Mouse (Mus musculus) heart, embryonic 13.5 days (tissue): ENCODE measurements around the gene Chchd5. TPM values are rescaled to one million over a fixed set of nuclear protein-coding genes. Genes with fewer than 3 reads are reported as not detected.

Experiments
- ATAC-seq: fragments of 200-750 bp; cut with Nextera tagmentation; 2 replicates; pipeline ENCODE4 v1.8.0; 2017; ENCODE audit warnings: moderate TSS enrichment; ENCODE audit not compliant: insufficient number of reproducible peaks, low FRiP score, low TSS enrichment; ENCODE audit errors: extremely low read depth
- H3K27ac ChIP-seq: fragments of 300-500 bp; sonication (generic); replicated peaks from 2 replicates; pipeline ENCODE4 v1.5.1; 2015; ENCODE audit warnings: moderate library complexity, mild to moderate bottlenecking, inconsistent platforms
- H3K27me3 ChIP-seq: fragments of 300-500 bp; sonication (generic); replicated peaks from 2 replicates; pipeline ENCODE4 v1.6.1; 2015; ENCODE audit warnings: mild to moderate bottlenecking, inconsistent platforms
- H3K36me3 ChIP-seq: fragments of 300-500 bp; sonication (generic); 2 replicates; pipeline ENCODE4 v1.6.1; 2015; ENCODE audit warnings: mild to moderate bottlenecking, inconsistent platforms
- H3K4me1 ChIP-seq: fragments of 300-500 bp; sonication (generic); 2 replicates; pipeline ENCODE4 v1.6.1; 2015; ENCODE audit warnings: inconsistent platforms
- H3K4me2 ChIP-seq: fragments of 300-500 bp; sonication (generic); 2 replicates; pipeline ENCODE4 v1.6.1; 2015; ENCODE audit warnings: inconsistent platforms, mild to moderate bottlenecking, moderate library complexity
- H3K4me3 ChIP-seq: fragments of 300-500 bp; sonication (generic); 2 replicates; pipeline ENCODE4 v1.5.1; 2015; ENCODE audit warnings: moderate library complexity, mild to moderate bottlenecking, inconsistent platforms
- H3K9ac ChIP-seq: fragments of 300-500 bp; sonication (generic); 2 replicates; pipeline ENCODE4 v1.6.1; 2015; ENCODE audit warnings: inconsistent platforms, mild to moderate bottlenecking, moderate library complexity
- H3K9me3 ChIP-seq: fragments of 300-500 bp; sonication (generic); 2 replicates; pipeline ENCODE4 v1.6.1; 2016; ENCODE audit warnings: inconsistent platforms
- WGBS: fragments of 180-500 bp; shearing (Covaris S2); methylation state at CpG from one replicate; pipeline ENCODE4 v1.1.7; 2015; ENCODE audit warnings: mixed read lengths; 5-methylcytosine and 5-hydroxymethylcytosine counted together
- polyA plus RNA-seq: library from polyadenylated mRNA; unstranded; fragments of >200 nt; fragmentation: Nextera tagmentation; extraction: Ambion mirVana; gene quantifications from 2 replicates; pipeline ENCODE4 v1.2.1, GENCODE M21; 2015

Gene Chchd5
- polyA plus RNA-seq: 16.6 and 18.3 TPM in 2 replicates

- peak within 1 kb of the TSS; percentile 90 for H3K9ac ChIP-seq
- H3K4me1 ChIP-seq: peaks cover 23% of the 10 kb centered on the region
- WGBS: under 1% methylated on average over 35 of the region's 35 CpGs
- no peaks in the 10 kb centered on the region for H3K27me3 ChIP-seq
- peaks cover 63% of the 10 kb centered on the region for H3K36me3 ChIP-seq
- H3K4me3 ChIP-seq: peak within 1 kb of the TSS; percentile 79
- peak; percentile 96 for ATAC-seq
- H3K27ac ChIP-seq: peak within 1 kb of the TSS; percentile 95
- peaks cover 8% of the 10 kb centered on the region; the same call in 1 of the 2 replicates for H3K9me3 ChIP-seq
- H3K4me2 ChIP-seq: peak within 1 kb of the TSS; percentile 89
Measured at GRCm38 (mm10) chr2:129129412-129129929, at the start of gene Chchd5. Chchd5 (plus strand) TSS chr2:129129700.

GRCm38 (mm10) chr2:129081097-129081496 is 48.4 kb upstream of the Chchd5 start:
- H3K27ac ChIP-seq: no peak overlapping the region
- ATAC-seq: no peak
- H3K4me3 ChIP-seq: no peak overlapping the region
- 61% methylated on average over 13 of the region's 13 CpGs for WGBS
- no peaks in the 10 kb centered on the region for H3K27me3 ChIP-seq
- H3K4me1 ChIP-seq: peaks cover 8% of the 10 kb centered on the region; the same call in 1 of the 2 replicates
- peaks cover 6% of the 10 kb centered on the region; the same call in 1 of the 2 replicates for H3K9me3 ChIP-seq
- H3K9ac ChIP-seq: no peak overlapping the region
- H3K36me3 ChIP-seq: peaks cover 62% of the 10 kb centered on the region
- no peak overlapping the region for H3K4me2 ChIP-seq

- Histone ChIP-seq H3K9ac (no peak overlapping the region), H3K4me1 (peaks cover 8% of the 10 kb centered on the region; the same call in 1 of the 2 replicates), H3K27me3 (no peaks in the 10 kb centered on the region), H3K9me3 (0 out of 2 replicates have a peak, but pooled peaks cover 6% of the 10 kb centered on the region), H3K36me3 (peaks cover 56% of the 10 kb centered on the region), H3K27ac (no peak overlapping the region), H3K4me3 (no peak overlapping the region), H3K4me2 (no peak overlapping the region)
- 88% methylated on average over 5 of the region's 5 CpGs for WGBS
- no peak for ATAC-seq
Measured at GRCm38 (mm10) chr2:129083514-129083913, 46.0 kb upstream of the Chchd5 start.

DNA sequence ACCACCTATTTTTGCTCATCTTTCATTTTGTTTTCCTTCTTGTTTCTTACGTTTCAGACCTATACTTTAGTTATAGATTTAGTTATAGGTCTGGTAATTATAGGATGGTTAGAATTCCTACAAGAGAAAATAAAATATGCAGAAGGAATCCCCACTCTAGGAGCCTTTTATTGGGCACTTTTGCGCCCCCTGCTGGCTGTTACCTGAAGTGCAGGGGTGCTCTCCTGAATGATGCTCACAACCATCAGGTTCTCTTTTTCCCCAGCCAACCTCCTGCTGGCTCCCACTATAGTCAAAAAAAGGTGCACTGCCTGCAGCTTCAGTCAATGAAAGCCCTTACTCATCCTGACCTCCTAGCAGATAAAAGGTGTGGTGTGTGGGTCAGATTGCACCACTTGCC is 44.5 kb upstream of the Chchd5 start:
- H3K4me3 ChIP-seq: no peak overlapping the region
- H3K27me3 ChIP-seq: no peaks in the 10 kb centered on the region

GRCm38 (mm10) chr2:129087520-129087919 is 42.0 kb upstream of the Chchd5 start:
- H3K36me3 ChIP-seq: peaks cover 55% of the 10 kb centered on the region
- H3K4me2 ChIP-seq: no peak overlapping the region
- 78% methylated on average over 1 of the region's 1 CpGs for WGBS
- H3K9ac ChIP-seq: no peak overlapping the region
- H3K4me3 ChIP-seq: no peak overlapping the region
- no peaks in the 10 kb centered on the region for H3K27me3 ChIP-seq
- no peak overlapping the region for H3K27ac ChIP-seq
- peaks cover 5% of the 10 kb centered on the region; the same call in 1 of the 2 replicates for H3K4me1 ChIP-seq
- no peak for ATAC-seq
- H3K9me3 ChIP-seq: 0 out of 2 replicates have a peak, but pooled peaks cover 6% of the 10 kb centered on the region

More for the DNA sequence above, 44.5 kb upstream of the Chchd5 start:
- H3K27ac ChIP-seq: no peak overlapping the region
- H3K9ac ChIP-seq: no peak overlapping the region
- ATAC-seq: no peak
- peaks cover under 1% of the 10 kb centered on the region; the same call in 1 of the 2 replicates for H3K4me1 ChIP-seq
- peaks cover 66% of the 10 kb centered on the region for H3K36me3 ChIP-seq
- 56% methylated on average over 2 of the region's 2 CpGs for WGBS
- 0 out of 2 replicates have a peak, but pooled peaks cover 6% of the 10 kb centered on the region for H3K9me3 ChIP-seq
- H3K4me2 ChIP-seq: no peak overlapping the region

DNA sequence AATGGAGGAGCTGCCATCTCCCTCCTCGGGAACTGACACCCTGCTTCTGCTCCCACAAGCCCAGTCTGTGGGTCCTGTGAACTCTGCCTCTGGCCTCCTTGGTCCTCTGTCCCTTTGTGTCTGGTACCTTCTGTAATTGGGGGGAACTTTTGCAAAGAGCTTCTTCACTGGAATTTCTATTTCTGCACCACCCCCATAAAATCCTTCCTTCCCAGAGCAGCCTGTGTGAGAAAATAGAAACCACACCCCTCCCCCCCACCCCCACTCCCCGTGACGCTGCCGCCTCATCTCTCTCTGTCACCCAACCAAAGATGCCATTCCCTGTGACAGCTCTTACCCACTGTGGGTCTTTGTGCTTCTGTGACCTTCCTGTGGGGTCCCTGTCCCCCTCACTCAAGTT is 39.1 kb upstream of the Chchd5 start:
- H3K9ac ChIP-seq: peak overlapping the region; percentile 47; the same call in 1 of the 2 replicates
- 0 out of 2 replicates have a peak, but pooled peaks cover 1% of the 10 kb centered on the region for H3K9me3 ChIP-seq
- peaks cover 5% of the 10 kb centered on the region; the same call in 1 of the 2 replicates for H3K4me1 ChIP-seq
- H3K4me2 ChIP-seq: no peak overlapping the region
- peaks cover 69% of the 10 kb centered on the region for H3K36me3 ChIP-seq
- WGBS: 44% methylated on average over 4 of the region's 4 CpGs
- H3K27me3 ChIP-seq: no peaks in the 10 kb centered on the region
- H3K4me3 ChIP-seq: no peak overlapping the region
- no peak overlapping the region for H3K27ac ChIP-seq
- ATAC-seq: no peak

GRCm38 (mm10) chr2:129092810-129093209 is 36.7 kb upstream of the Chchd5 start:
- 87% methylated on average over 12 of the region's 12 CpGs for WGBS
- H3K36me3 ChIP-seq: peaks cover 50% of the 10 kb centered on the region
- H3K27ac ChIP-seq: no peak overlapping the region
- ATAC-seq: no peak
- H3K9ac ChIP-seq: no peak overlapping the region
- H3K27me3 ChIP-seq: no peaks in the 10 kb centered on the region
- no peak overlapping the region for H3K4me2 ChIP-seq
- peaks cover 5% of the 10 kb centered on the region; the same call in 1 of the 2 replicates for H3K4me1 ChIP-seq
- H3K9me3 ChIP-seq: no peaks in the 10 kb centered on the region
- no peak overlapping the region for H3K4me3 ChIP-seq

DNA sequence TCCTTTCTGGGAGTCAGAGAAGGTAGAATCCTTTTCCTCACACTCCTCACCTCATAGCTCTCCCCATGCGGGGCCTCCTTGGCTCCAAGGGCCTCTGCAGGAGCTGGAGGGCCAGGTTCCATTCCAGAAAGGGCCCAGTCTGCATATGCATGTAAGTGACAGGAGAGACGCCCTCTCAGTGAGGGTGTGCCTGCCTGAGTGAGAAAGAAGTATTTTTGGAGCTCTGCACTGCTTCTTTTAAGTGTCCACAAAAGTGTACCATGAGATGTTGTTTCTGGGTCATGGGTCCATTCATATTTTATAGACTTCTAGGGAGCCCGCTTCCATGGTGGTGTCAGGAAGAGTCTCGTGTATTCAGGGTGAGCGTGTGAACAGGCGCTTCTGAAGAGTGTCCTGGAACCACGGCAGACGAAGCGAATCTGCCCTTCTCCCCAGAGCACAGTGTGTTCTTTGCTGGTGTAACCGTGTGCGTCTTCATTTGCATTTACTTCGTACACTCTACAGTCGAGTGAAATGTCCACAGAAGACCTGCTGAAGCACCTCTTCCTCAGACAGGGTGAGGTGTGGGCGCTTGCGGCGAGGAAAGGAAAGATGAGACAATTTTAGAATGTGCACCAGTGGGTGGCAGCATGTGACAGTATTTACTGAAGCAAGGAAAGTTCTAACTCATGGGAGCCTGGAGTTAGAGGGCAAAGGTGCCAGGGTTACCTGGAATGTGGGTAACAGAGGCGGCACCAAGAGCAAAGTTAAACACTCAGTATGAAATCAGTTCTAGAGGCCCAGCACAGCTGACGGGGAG is 35.4 kb upstream of the Chchd5 start:
- Histone ChIP-seq H3K27ac (no peak overlapping the region), H3K4me1 (peaks cover 5% of the 10 kb centered on the region; the same call in 1 of the 2 replicates), H3K4me3 (no peak overlapping the region), H3K4me2 (no peak overlapping the region), H3K27me3 (no peaks in the 10 kb centered on the region), H3K9ac (no peak overlapping the region), H3K36me3 (peaks cover 41% of the 10 kb centered on the region), H3K9me3 (no peaks in the 10 kb centered on the region)
- ATAC-seq: no peak
- 84% methylated on average over 18 of the region's 18 CpGs for WGBS

GRCm38 (mm10) chr2:129100784-129101310 is 28.7 kb upstream of the Chchd5 start, which contains the start of gene Polr1b:
Polr1b (plus strand) TSS chr2:129100995.
- peak; percentile 94 for ATAC-seq
- Histone ChIP-seq H3K27ac (no peak within 1 kb of the TSS), H3K9ac (peak within 1 kb of the TSS; percentile 83), H3K9me3 (no peaks in the 10 kb centered on the region), H3K4me3 (peak within 1 kb of the TSS; percentile 84), H3K4me2 (peak within 1 kb of the TSS; percentile 89), H3K4me1 (peaks cover 10% of the 10 kb centered on the region), H3K27me3 (no peaks in the 10 kb centered on the region), H3K36me3 (peaks cover 32% of the 10 kb centered on the region)
- under 1% methylated on average over 35 of the region's 35 CpGs for WGBS

DNA sequence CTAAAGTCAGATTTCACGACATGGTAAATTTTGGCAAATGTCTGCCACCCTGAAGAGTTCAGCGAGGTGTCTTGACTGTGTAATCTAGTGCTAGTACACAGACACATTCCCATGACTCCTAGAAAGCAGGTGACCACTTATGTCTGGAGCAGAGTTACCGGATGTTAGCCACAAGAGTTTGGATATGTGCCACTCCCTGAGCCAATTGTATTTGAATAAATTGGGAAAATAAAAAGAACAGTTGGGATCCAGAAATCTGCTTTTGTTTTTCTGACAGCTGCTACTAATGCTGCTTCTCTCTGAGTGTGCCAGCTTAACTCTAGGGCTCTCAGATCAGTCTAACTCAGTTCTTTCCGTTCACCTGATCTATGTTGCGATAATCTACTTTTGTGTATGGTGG is 16.6 kb upstream of the Chchd5 start:
- no peak overlapping the region for H3K4me3 ChIP-seq
- 88% methylated on average over 5 of the region's 5 CpGs for WGBS
- H3K27ac ChIP-seq: no peak overlapping the region
- no peaks in the 10 kb centered on the region for H3K9me3 ChIP-seq
- no peaks in the 10 kb centered on the region for H3K4me1 ChIP-seq
- no peak for ATAC-seq
- no peak overlapping the region for H3K9ac ChIP-seq
- H3K27me3 ChIP-seq: no peaks in the 10 kb centered on the region
- no peak overlapping the region for H3K4me2 ChIP-seq
- H3K36me3 ChIP-seq: peaks cover 89% of the 10 kb centered on the region

DNA sequence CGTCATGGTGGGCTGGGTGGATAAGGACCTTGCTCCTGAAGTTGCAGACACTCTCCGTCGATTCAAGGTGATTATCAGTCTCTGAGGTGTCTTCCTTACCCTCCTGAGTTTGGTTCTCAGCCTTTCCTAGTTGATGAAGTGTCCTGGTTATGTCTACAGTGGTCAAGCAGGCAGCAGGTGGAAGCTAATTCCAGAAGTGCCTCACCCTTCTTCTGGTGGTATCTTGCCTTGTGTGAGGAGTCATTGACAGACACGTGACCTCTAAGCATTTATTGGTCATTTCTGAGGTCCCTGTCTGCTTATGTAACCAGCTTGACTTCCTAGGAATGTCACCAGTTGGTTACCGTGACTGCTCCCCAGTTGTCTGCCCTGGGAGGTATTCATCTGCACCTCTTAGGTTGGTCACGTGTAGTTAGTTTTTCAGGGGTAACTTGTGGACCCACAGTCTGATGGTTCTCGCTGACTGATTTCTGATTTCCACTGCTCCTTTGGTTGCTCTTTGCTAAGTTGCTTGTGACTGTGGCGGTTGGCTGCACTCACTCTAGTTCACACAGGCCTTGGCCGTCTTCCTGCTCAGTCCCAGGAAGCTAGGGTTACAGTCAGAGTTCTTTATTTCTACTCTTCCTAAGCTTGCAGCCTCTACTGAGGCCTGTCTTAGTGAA is 13.7 kb upstream of the Chchd5 start:
- no peaks in the 10 kb centered on the region for H3K9me3 ChIP-seq
- WGBS: 86% methylated on average over 9 of the region's 9 CpGs
- no peak overlapping the region for H3K9ac ChIP-seq
- peaks cover 95% of the 10 kb centered on the region for H3K36me3 ChIP-seq
- H3K4me2 ChIP-seq: no peak overlapping the region
- no peak overlapping the region for H3K27ac ChIP-seq
- H3K27me3 ChIP-seq: no peaks in the 10 kb centered on the region
- no peak for ATAC-seq
- H3K4me3 ChIP-seq: no peak overlapping the region
- H3K4me1 ChIP-seq: no peaks in the 10 kb centered on the region
